Mouse (Mus musculus): Measurements from ENCODE around the gene Dhdh.

Dhdh gene

DNA sequence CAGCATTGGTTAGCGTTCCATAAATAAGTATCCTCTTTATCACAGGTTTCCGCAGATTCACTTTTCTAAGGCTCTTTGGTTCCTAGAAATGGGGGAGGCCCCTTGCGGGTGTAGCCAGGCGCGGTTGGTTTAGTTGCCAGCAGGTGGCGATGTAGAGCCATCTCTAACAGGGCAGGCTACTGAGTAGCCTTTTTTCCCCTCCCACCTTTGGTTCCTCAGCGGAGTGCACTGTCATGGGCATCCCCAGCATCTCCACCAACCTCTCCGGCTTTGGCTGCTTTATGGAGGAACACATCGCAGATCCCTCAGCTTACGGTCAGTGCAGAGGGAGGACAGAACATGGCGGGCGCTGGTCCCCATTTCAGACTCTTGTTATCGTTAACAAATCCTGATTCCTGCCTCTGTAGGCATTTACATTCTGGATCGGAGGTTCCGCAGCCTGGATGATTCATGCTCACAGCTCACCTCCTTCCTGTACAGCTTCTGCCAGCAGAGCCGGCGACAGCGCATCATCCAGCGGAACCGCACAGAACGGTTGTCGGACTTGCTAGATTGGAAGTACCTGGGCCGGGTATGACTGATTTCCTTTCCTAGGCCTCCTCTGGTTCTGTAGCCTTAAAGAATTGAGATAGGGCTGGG, 37.1 kb downstream of the Dhdh start:
- DNase-seq (ENCODE audit: low spot score): peak; percentile 85

DNA sequence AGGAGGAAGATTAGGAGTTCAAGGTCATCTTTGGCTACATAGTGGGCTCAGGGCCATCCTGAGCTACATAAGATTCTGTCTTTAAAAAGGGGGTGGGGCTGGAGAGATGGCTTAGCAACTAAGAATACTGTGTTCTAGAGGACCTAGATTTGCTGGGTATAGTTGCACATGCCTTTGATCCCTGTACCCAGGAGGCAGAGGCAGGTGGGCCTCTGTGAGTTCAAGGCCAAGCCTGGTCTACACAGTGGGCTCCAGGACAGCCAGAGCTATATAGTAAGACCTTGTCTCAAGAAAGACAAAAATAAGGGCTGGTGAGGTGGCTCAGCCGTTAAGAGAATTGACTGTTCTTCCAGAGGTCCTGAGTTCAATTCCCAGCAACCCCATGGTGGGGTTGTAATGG, 38.6 kb downstream of the Dhdh start:
- DNase-seq (ENCODE audit: low spot score): no peak

DNA sequence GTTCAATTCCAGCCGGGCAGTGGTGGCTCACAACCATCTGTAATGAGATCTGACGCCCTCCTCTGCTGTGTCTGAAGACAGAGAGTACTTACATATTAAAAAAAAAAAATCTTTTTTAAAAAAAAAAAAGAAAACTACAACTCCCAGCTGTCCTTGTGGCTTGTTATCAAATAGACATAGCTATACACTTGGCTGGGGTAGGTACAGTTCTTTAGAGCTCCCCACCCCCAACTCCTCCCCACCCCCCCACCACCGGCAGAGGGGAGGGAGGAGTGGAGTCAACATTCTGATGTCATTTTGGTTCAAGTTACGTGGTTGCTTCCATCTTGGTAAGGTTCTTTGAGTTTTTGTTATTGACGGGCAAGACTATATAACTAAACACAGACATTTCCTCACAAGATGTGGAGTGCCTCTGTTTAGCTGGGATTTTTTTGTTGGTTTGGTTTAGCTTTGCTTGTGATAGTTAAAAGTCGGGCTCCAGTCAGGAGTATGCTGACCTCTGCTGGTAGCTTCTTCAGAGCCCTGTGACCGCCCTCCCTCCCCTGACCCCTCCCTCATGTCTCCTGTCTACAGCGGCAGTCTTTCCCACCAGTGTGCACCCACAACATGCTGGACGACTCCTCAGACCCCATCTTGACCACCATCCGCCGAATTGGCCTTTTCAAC, 41.1 kb downstream of the Dhdh start:
- DNase-seq (ENCODE audit: low spot score): peak; percentile 58

DNA sequence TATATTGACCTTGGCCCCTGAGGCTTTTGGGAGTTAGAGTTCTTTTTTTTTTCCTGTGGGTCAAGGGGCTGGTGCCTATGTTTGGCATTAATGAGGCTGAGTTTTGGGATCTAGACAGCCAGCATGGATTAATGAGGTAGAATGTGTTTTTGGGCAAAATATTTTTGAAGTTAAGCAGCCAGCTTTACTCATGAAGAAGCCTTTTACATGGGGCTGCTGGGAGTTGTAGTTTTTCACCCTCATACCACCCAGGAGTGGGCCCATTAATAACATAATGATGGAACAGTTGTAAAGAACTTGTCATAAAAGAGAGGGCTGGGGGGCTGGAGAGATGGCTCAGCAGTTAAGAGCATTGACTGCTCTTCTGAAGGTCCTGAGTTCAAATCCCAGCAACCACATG, 42.0 kb downstream of the Dhdh start:
- no peak for DNase-seq (ENCODE audit: low spot score)

DNA sequence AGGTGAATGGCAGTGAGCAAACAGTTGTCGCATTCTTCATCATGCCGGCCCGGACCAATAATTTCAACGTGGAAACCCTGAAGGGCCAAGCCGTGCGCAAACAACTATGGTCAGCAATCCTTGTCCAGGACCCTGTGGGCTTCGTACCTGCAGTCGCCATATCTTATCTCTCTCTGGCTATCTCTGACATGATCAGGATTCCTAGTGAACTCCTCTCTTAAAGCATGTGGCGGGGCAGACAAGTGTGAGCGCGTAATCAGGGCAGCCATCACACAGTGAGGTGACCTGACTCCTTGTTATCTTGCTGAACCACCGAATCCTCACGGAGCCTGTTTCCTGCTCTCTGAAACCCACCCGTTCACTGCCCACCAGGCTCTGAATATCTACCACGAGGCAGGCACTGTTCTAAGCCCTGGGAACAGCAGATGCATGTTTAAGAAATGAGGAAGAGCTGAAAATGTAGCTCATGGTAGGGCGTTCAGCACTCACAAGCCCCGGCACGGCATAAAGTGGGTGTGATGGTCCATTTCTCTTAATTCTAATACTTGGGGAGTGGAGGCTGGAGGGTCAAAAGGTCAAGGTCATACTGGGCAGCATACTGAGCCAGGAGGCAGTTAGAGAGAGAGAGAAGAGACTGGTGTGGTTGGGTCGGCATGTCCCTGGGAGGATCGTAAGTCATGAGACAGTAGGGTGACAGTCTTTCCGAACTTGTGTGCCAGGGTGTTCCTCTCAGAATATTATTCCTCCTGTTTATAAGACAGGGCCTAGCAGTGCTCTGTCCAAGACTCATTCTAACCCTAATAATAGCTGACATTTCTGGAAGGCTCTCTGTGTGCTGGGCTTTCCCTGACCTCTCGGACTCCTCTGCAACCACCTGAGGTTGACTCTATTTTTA, 44.8 kb downstream of the Dhdh start:
- no peak for DNase-seq (ENCODE audit: low spot score)

DNA sequence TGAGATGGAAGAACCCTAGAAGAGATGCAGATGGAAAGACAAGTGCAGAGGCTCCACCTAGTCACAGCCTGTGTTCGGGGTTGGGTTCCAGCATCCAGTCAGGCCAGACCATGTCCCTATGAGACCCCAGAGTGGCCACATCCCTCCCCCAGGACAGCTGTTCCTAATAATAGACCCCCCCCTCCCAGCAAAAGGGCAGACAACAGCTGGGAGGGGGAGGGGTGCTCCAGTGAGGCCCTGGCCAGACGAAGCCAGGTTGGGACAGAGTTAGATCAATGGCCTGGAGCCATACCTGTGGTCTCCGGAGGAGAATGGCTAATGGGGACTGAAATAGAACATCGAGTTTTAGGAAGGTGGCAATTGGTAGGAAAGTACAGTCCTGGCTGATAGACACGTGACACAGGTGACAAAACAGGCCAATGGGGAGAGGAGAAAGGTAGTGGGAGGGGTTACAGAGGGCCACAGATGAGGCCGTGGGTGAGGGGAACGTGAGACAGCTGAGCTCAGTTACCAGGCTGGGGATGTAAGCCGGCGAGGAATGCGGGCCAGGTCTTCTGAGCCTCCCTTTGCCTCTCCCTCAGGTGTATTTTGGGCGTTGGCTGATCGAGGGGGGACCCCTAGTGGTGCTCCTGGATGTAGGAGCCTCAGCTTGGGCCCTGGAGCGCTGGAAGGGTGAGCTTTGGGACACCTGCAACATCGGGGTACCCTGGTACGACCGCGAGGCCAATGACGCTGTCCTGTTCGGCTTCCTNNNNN, 50.9 kb downstream of the Dhdh start, which contains the start of gene Ruvbl2:
Ruvbl2 (minus strand) TSS at position 576 of the 756 bp plus-strand sequence.
- DNase-seq (ENCODE audit: low spot score): no peak

DNA sequence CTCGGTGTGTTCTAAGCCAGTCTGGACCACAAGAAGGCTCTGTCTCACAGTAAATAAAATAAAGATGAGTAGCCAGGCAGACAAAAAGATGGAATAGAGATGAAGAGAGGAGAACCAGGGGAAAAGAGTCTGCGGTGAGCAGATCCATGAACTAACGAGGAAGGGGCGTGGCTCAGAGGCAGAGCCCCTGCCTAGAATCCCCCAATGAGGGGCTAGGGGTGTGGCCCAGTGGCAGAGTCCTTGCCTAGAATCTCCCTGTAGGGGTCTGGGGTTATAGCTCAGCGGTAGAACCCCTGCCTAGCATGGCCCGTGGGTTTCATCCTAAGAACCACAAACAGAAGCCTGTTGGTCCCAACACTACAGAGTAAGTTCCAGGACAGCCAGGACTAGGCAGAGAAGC, 51.6 kb downstream of the Dhdh start:
- no peak for DNase-seq (ENCODE audit: low spot score)

DNA sequence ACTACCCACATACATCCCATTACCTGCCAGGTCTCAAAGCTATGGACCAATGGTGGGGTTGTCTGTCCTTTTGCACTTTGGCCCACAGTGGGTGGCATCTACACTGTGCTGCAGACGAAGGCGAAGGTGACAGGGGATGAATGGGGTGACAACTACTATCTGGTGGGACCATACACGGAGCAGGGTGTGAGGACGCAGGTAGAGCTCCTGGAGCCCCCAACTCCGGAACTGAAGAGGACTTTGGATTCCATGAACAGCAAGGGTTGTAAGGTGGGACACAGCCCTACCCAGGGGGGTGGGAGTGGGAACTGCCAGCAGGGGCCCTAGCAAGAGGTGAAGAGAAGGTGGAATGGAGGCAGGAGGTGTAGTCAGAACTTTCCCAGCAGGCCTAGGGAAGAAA, 52.2 kb downstream of the Dhdh start:
- no peak for DNase-seq (ENCODE audit: low spot score)

DNA sequence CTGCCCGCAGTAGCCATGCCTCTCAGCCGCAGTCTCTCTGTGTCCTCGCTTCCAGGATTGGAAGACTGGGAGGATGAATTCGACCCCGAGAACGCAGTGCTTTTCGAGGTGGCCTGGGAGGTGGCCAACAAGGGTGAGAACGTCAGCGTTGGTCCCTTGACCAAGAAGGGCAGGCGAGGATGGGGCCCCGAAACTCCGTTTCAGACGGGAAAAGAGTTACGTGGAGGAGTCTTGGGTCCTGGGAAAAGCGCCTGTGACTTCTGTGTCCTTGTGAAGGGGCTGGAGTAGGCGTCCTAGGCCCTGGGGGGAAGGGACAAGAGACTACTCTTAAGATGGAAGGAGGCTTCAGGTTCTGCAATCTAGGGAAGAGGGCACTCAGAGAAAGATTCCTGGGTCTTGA, 53.6 kb downstream of the Dhdh start:
- DNase-seq (ENCODE audit: low spot score): no peak

DNA sequence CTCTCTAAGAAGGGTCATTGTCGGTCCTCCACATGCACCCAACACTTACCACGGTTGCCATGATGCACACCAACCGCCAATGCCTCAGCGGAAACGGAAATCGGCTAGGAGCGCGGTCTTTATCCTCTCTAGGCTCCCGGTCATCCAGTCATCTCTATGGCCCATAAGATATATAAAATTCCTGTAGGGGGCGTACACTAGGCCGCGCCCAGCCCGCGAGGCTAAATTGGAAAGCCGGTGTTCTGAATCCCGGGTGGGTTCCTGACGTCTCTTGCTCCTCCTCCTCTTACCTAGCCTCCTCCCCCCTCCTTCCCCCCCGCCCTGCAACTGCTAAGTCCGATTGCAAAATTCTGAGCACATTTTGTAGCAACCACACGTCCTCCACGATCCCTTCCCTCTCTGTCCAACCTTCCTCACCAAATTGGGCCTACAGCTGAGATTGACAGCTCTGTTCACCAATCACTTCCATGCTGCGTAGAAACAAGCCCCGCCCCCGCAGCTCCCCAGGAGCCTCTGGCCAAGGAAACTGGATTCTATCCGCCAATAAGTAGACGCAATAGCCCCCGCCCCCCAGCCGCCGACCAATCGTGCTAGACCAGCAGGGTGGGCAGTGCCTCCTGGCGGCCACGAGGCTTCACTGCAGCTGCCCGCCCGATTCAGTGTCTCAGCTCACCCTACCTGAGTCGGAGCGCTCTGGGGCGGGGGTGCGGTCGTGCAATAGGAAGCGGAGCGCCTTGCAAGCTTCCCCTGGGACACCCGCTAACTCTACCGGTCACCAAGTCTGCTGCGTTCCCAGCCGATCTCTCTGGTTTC, 54.2 kb downstream of the Dhdh start, which contains the start of gene Gys1:
Gys1 (plus strand) TSS at position 642 of the 813 bp plus-strand sequence.
- DNase-seq (ENCODE audit: low spot score): peak; percentile 99

DNA sequence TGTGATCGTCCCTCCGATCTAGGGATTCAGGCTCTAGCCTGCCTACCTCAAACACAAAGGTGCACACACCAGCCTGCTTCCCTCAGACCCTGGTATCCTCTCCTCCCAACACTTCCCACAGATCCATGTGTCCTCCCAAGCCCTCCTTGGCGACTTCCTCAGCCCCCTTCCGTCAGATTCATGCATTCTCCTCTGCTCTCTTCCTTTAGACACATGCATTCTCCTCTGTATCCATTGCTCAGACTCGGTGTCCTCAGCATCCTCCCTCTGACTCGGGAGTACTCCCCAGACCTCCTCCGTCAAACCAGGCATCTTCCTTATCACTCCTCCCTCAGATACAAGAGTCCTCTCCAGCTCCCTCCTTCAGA, 54.8 kb downstream of the Dhdh start:
- no peak for DNase-seq (ENCODE audit: low spot score)

DNA sequence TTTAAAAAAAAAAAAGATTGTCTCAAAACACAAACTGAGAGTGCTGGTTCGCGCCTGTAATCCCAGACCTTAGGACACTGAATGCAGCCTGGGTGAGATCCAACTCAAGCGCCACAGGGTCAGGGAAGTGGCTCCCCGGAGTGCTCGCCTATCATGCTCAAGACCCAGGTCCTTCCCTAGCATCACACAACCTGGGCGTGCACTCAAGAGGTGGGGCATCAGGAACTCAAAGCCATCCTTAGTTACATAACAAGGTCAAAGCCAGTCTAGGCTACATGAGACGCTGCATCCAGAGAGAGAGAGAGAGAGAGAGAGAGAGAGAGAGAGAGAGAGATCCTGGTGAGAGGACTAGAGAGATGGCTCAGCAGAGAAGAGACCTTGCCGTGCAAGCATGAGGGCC, 62.0 kb downstream of the Dhdh start:
- no peak for DNase-seq (ENCODE audit: low spot score)

DNA sequence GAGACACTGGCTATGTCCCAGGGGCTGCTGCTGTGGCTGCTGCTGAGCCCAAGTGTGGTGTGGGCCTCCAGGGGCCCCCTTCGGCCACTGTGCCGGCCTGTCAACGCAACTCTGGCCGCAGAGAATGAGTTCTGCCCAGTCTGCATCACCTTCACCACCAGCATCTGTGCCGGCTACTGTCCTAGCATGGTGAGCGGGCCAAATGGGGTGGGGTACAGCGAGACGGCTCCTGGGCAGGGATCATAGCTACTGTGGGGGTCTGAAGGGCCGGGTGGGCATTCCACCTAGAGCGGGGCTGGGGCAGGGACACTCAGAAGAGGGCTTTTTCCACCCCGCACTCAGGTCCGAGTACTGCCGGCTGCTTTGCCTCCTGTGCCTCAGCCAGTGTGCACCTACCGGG, 67.4 kb downstream of the Dhdh start:
- no peak for DNase-seq (ENCODE audit: low spot score)

All from MN1 (cell line).